Mouse (Mus musculus) embryonic facial prominence, embryonic 11.5 days (tissue): ENCODE results near the gene 2700097O09Rik. TPM values are rescaled to one million over a fixed set of nuclear protein-coding genes. Genes with fewer than 3 reads are reported as not detected.

ENCODE experiments used
- ATAC-seq: fragments of 200-750 bp; cut with Nextera tagmentation; replicated peaks from 2 replicates; pipeline ENCODE4 v1.8.0; 2017; ENCODE audit warnings: low read depth; ENCODE audit not compliant: insufficient number of reproducible peaks, low FRiP score, low TSS enrichment
- DNase-seq: peaks from one replicate; pipeline ENCODE4 v3.0.0-alpha.2; 2015; ENCODE audit warnings: low spot score
- H3K27ac ChIP-seq: fragments of 300-500 bp; sonication (generic); replicated peaks from 2 replicates; pipeline ENCODE4 v1.5.1; 2014; ENCODE audit warnings: mild to moderate bottlenecking, low read depth, low read length, control low read depth
- H3K27me3 ChIP-seq: fragments of 300-500 bp; sonication (generic); 2 replicates; pipeline ENCODE4 v1.6.1; 2014; ENCODE audit warnings: mild to moderate bottlenecking, low read length, moderate library complexity, mixed read lengths; ENCODE audit not compliant: control insufficient read depth, insufficient read depth
- H3K36me3 ChIP-seq: fragments of 300-500 bp; sonication (generic); replicated peaks from 2 replicates; pipeline ENCODE4 v1.6.1; 2014; ENCODE audit warnings: low read depth, mild to moderate bottlenecking, low read length, moderate library complexity, mixed read lengths; ENCODE audit not compliant: control insufficient read depth, insufficient read depth
- H3K4me1 ChIP-seq: fragments of 300-500 bp; sonication (generic); 2 replicates; pipeline ENCODE4 v1.6.1; 2014; ENCODE audit warnings: low read length, mixed read lengths; ENCODE audit not compliant: control insufficient read depth, insufficient read depth
- H3K4me2 ChIP-seq: fragments of 300-500 bp; sonication (generic); 2 replicates; pipeline ENCODE4 v1.6.1; 2014; ENCODE audit warnings: low read depth, mild to moderate bottlenecking, control low read depth, low read length, moderate library complexity
- H3K4me3 ChIP-seq: fragments of 300-500 bp; sonication (generic); 2 replicates; pipeline ENCODE4 v1.5.1; 2014; ENCODE audit warnings: low read depth, low read length, control low read depth
- H3K9ac ChIP-seq: fragments of 300-500 bp; sonication (generic); replicated peaks from 2 replicates; pipeline ENCODE4 v1.6.1; 2014; ENCODE audit warnings: mild to moderate bottlenecking, control low read depth, low read length
- H3K9me3 ChIP-seq: fragments of 300-500 bp; sonication (generic); replicated peaks from 2 replicates; pipeline ENCODE4 v1.6.1; 2016; ENCODE audit warnings: mild to moderate bottlenecking, low read length, inconsistent platforms, mixed read lengths; ENCODE audit not compliant: control insufficient read depth
- WGBS: fragments of 180-500 bp; shearing (Covaris S2); extraction: QIAGEN DNeasy Blood & Tissue Kit; methylation state at CpG from one replicate; pipeline ENCODE4 v1.1.7; 2014; 5-methylcytosine and 5-hydroxymethylcytosine counted together
- polyA plus RNA-seq: library from polyadenylated mRNA; unstranded; fragments of >200 nt; fragmentation: Nextera tagmentation; extraction: Ambion mirVana; gene quantifications from 2 replicates; pipeline ENCODE4 v1.2.1, GENCODE M21; 2014

Gene 2700097O09Rik
- polyA plus RNA-seq, 1 experiment from 2014 or later: 35.6 TPM

- Histone ChIP-seq H3K9ac (no peak overlapping the region), H3K4me3 (no peak overlapping the region), H3K9me3 (no peaks in the 10 kb centered on the region), H3K27me3 (no peaks in the 10 kb centered on the region), H3K36me3 (no peaks in the 10 kb centered on the region), H3K4me1 (no peaks in the 10 kb centered on the region), H3K4me2 (no peak overlapping the region), H3K27ac (no peak overlapping the region)
- no peak for DNase-seq
- no peak for ATAC-seq
- 80% methylated on average over 2 of the region's 2 CpGs for WGBS
These were observed 25.2 kb downstream of the 2700097O09Rik start for GRCm38 (mm10) chr12:55054551-55055241.

- ATAC-seq (no peak), DNase-seq (no peak)
- Histone ChIP-seq H3K4me3 (no peak overlapping the region), H3K27me3 (no peaks in the 10 kb centered on the region), H3K27ac (no peak overlapping the region), H3K36me3 (no peaks in the 10 kb centered on the region), H3K9ac (no peak overlapping the region), H3K4me1 (no peaks in the 10 kb centered on the region), H3K4me2 (no peak overlapping the region), H3K9me3 (no peaks in the 10 kb centered on the region)
- 91% methylated on average over 7 of the region's 7 CpGs for WGBS
These were observed 26.6 kb downstream of the 2700097O09Rik start for GRCm38 (mm10) chr12:55053267-55053666.

GRCm38 (mm10) chr12:55051210-55052173, 28.4 kb downstream of the 2700097O09Rik start:
- Histone ChIP-seq H3K36me3 (no peaks in the 10 kb centered on the region), H3K27me3 (no peaks in the 10 kb centered on the region), H3K9ac (no peak overlapping the region), H3K4me3 (no peak overlapping the region), H3K4me2 (no peak overlapping the region), H3K27ac (no peak overlapping the region), H3K4me1 (no peaks in the 10 kb centered on the region), H3K9me3 (no peaks in the 10 kb centered on the region)
- WGBS: 91% methylated on average over 8 of the region's 8 CpGs
- DNase-seq (no peak), ATAC-seq (no peak)

GRCm38 (mm10) chr12:55049731-55050353, 30.1 kb downstream of the 2700097O09Rik start:
- H3K9ac ChIP-seq: no peak overlapping the region
- 94% methylated on average over 8 of the region's 8 CpGs for WGBS
- H3K9me3 ChIP-seq: no peaks in the 10 kb centered on the region
- DNase-seq (no peak), ATAC-seq (no peak)
- H3K4me1 ChIP-seq: no peaks in the 10 kb centered on the region
- H3K27me3 ChIP-seq: no peaks in the 10 kb centered on the region
- no peak overlapping the region for H3K27ac ChIP-seq
- H3K4me2 ChIP-seq: no peak overlapping the region
- H3K4me3 ChIP-seq: no peak overlapping the region
- H3K36me3 ChIP-seq: no peaks in the 10 kb centered on the region

GRCm38 (mm10) chr12:55041011-55041410, 38.9 kb downstream of the 2700097O09Rik start:
- 75% methylated on average over 15 of the region's 15 CpGs for WGBS
- Histone ChIP-seq H3K9me3 (no peaks in the 10 kb centered on the region), H3K4me3 (no peak overlapping the region), H3K9ac (no peak overlapping the region), H3K36me3 (no peaks in the 10 kb centered on the region), H3K4me2 (no peak overlapping the region), H3K27me3 (no peaks in the 10 kb centered on the region), H3K27ac (no peak overlapping the region), H3K4me1 (no peaks in the 10 kb centered on the region)
- no peak for ATAC-seq
- no peak for DNase-seq

- Histone ChIP-seq H3K27me3 (no peaks in the 10 kb centered on the region), H3K9ac (no peak overlapping the region), H3K9me3 (no peaks in the 10 kb centered on the region), H3K36me3 (no peaks in the 10 kb centered on the region), H3K4me3 (no peak overlapping the region), H3K4me1 (no peaks in the 10 kb centered on the region), H3K4me2 (no peak overlapping the region), H3K27ac (no peak overlapping the region)
- WGBS: 50% methylated on average over 3 of the region's 3 CpGs
- ATAC-seq (no peak), DNase-seq (peak; percentile 15)
These were observed 52.8 kb downstream of the 2700097O09Rik start for GRCm38 (mm10) chr12:55027088-55027487.

GRCm38 (mm10) chr12:55023284-55023683, 56.6 kb downstream of the 2700097O09Rik start:
- WGBS: 66% methylated on average over 2 of the region's 2 CpGs
- Histone ChIP-seq H3K27me3 (no peaks in the 10 kb centered on the region), H3K4me3 (no peak overlapping the region), H3K27ac (no peak overlapping the region), H3K9me3 (no peaks in the 10 kb centered on the region), H3K4me2 (no peak overlapping the region), H3K9ac (no peak overlapping the region), H3K36me3 (no peaks in the 10 kb centered on the region), H3K4me1 (no peaks in the 10 kb centered on the region)
- ATAC-seq (no peak), DNase-seq (no peak)
